Mouse (Mus musculus): Measurements from ENCODE around the gene Zfp683.

- TF ChIP-seq GATA1 (IDR thresholded peaks at IDR 0.05; ENCODE audit: borderline replicate concordance, low read length) (no peak), FLI1 (IDR thresholded peaks at IDR 0.05; ENCODE audit: low read length) (no peak)
Observed at GRCm38 (mm10) chr4:134101979-134102741, 48.5 kb downstream of the Zfp683 start, which contains the start of gene Ubxn11.
